Mouse (Mus musculus) testis, adult 2 months (tissue): ENCODE data around the gene Tceal3.

Experiments used
- CTCF ChIP-seq: fragments of 200-500 bp; IDR thresholded peaks from 2 replicates; pipeline ENCODE4 v1.5.1; 2012; ENCODE audit warnings: low read depth, mild to moderate bottlenecking, inconsistent platforms, low read length, moderate library complexity; ENCODE audit not compliant: control insufficient read depth, insufficient read depth, insufficient replicate concordance
- POLR2A ChIP-seq: fragments of 200-500 bp; IDR thresholded peaks from 2 replicates; pipeline ENCODE4 v1.6.1; 2012; ENCODE audit warnings: low read depth, mild to moderate bottlenecking, inconsistent platforms, low read length, moderate library complexity; ENCODE audit not compliant: control insufficient read depth

DNA sequence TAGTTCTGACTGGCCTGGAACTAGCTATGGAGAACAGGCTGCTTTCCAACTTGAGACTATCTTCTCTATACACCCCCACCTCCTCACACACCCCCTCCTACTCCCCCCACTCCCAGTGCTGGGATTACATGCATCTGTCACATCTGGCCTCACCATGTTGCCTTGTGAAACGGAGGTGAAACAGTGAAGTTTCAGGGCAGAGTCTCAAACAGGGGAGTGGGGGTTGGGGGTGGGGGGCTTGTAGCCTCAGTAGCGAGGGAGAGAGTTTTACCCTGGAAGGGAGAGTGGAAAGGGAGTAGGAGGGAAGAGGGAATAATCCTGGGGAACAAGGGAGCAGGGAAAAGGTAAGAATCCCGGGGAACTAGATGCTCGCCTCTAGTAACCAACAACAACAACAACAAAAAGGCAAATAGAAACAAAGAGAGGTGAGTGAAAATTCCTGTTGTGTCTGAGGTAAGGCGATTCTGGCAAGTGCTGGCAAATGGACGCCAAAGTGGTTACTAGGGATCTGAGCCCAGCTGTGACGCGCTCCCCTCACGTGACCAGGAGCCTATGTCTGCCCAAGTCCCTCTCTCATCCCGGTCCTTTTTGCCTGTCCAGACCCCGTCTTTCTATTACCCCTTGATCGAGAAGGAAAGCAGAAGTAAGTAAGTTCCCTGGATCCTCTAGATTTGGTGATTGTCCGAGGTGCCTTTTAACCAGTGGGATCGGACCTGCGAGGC lies 117.0 kb downstream of the Tceal3 start, which contains the start of gene Tceal1:
- TF ChIP-seq POLR2A (peak; percentile 45; the same call in 1 of the 2 replicates), CTCF (no peak)
